Comparison of ENCODE assay signal across 9 mouse cellular contexts in genomic region chr7:45457204-45458060, GRCm38 (mm10). TPM values are rescaled to one million over a fixed set of nuclear protein-coding genes. Genes with fewer than 3 reads are reported as not detected.
DNase-seq lines count a peak whose midpoint lies in the region; ATAC-seq and TF ChIP-seq lines count a peak whose summit lies in the region.
"Had no signal": no experiment of that assay in that cellular context is flagged by ENCODE, and none has a peak within 500 bp of the region (broad histone marks: within the 10 kb centered on the region; RNA-seq: fewer than 3 reads in every experiment).

No protein-coding gene starts in this region.

- ATAC-seq in G1E (ENCODE audit: extremely low read depth, insufficient number of reproducible peaks, low FRiP score, poor library complexity, severe bottlenecking) = peak; percentile 23
- ATAC-seq in forebrain, embryonic 13.5 days = no peak
- ATAC-seq in stomach, embryonic 14.5 days (ENCODE audit: insufficient number of reproducible peaks, insufficient read depth, low FRiP score, low read depth) = no peak

- TF ChIP-seq CTCF in G1E (IDR thresholded peaks at IDR 0.05; ENCODE audit: low read depth, low read length) = no peak
- TF ChIP-seq CTCF in kidney, adult 2 months (conservative IDR thresholded peaks at IDR 0.05; ENCODE audit: insufficient read depth, insufficient read length, low read depth, low read length) = no peak

- peaks cover 54% of the 10 kb centered on the region for H3K4me1 ChIP-seq in G1E (ENCODE audit: insufficient read depth, low read depth, low read length)
- peaks cover 37% of the 10 kb centered on the region for H3K4me1 ChIP-seq in forebrain, embryonic 13.5 days
- H3K4me1 ChIP-seq in kidney, adult 2 months (ENCODE audit: control insufficient read depth, insufficient read depth, low read length) = peaks cover 19% of the 10 kb centered on the region
- peaks cover 29% of the 10 kb centered on the region for H3K4me1 ChIP-seq in stomach, embryonic 14.5 days (ENCODE audit: control insufficient read depth, insufficient read depth, low read length)

- TF ChIP-seq POLR2A in kidney, adult 2 months (IDR thresholded peaks at IDR 0.05; ENCODE audit: low read depth, low read length) = no peak

- peak; percentile 89 for DNase-seq in 416B (ENCODE audit: low read depth)
- peak; percentile 43 for DNase-seq in G1E (ENCODE audit: low spot score)
- DNase-seq in kidney, adult 2 months = peak; percentile 91
- peak; percentile 64 for DNase-seq in lung, postnatal 25 days (ENCODE audit: low spot score)
- DNase-seq in left cerebral cortex, adult 8-10 months (ENCODE audit: low spot score in 2 of 2) = no peak
- DNase-seq in right cerebral cortex, postnatal 25 days = no peak

- H3K27ac ChIP-seq in forebrain, embryonic 13.5 days = peak overlapping the region; percentile 31
- peak overlapping the region; percentile 83 for H3K27ac ChIP-seq in kidney, adult 2 months (ENCODE audit: insufficient read depth, low read depth, low read length)
- no peak overlapping the region; the same call in 1 of the 2 replicates for H3K27ac ChIP-seq in stomach, embryonic 14.5 days (ENCODE audit: low read length)

- 76% methylated on average over 9 of the region's 10 CpGs for WGBS in forebrain, embryonic 13.5 days
- 27% methylated on average over 10 of the region's 10 CpGs for WGBS in kidney, adult 2 months
- 47% methylated on average over 10 of the region's 10 CpGs for WGBS in stomach, embryonic 14.5 days

- peak overlapping the region; percentile 96 for H3K9ac ChIP-seq in forebrain, embryonic 13.5 days
- H3K9ac ChIP-seq in stomach, embryonic 14.5 days (replicated peaks; ENCODE audit: low read depth, low read length) = no peak overlapping the region; the same call in 1 of the 2 replicates

- H3K4me3 ChIP-seq in G1E (ENCODE audit: low read depth, low read length) = peak overlapping the region; percentile 87
- H3K4me3 ChIP-seq in forebrain, embryonic 13.5 days = peak overlapping the region; percentile 92
- H3K4me3 ChIP-seq in kidney, adult 2 months (ENCODE audit: insufficient read depth, low read depth, low read length) = peak overlapping the region; percentile 82
- H3K4me3 ChIP-seq in stomach, embryonic 14.5 days (ENCODE audit: low read depth, low read length) = peak overlapping the region; percentile 81

- no peaks in the 10 kb centered on the region for H3K9me3 ChIP-seq in G1E (replicated peaks)
- H3K9me3 ChIP-seq in forebrain, embryonic 13.5 days (replicated peaks) = no peaks in the 10 kb centered on the region
- H3K9me3 ChIP-seq in stomach, embryonic 14.5 days (ENCODE audit: control insufficient read depth, low read depth, low read length) = no peaks in the 10 kb centered on the region

- peak overlapping the region; percentile 67 for H3K4me2 ChIP-seq in forebrain, embryonic 13.5 days
- peak overlapping the region; percentile 80 for H3K4me2 ChIP-seq in stomach, embryonic 14.5 days (replicated peaks; ENCODE audit: low read depth, low read length)

- H3K36me3 ChIP-seq in G1E (replicated peaks) = peaks cover 89% of the 10 kb centered on the region
- H3K36me3 ChIP-seq in forebrain, embryonic 13.5 days (ENCODE audit: poor library complexity, severe bottlenecking) = peaks cover 63% of the 10 kb centered on the region
- peaks cover 11% of the 10 kb centered on the region for H3K36me3 ChIP-seq in kidney, adult 2 months (ENCODE audit: control insufficient read depth, insufficient read depth, low read length)
- H3K36me3 ChIP-seq in stomach, embryonic 14.5 days (ENCODE audit: control insufficient read depth, insufficient read depth, low read length) = peaks cover 27% of the 10 kb centered on the region

- no peaks in the 10 kb centered on the region; the same call in 1 of the 2 replicates for H3K27me3 ChIP-seq in G1E (ENCODE audit: insufficient read depth, low read length)
- H3K27me3 ChIP-seq in forebrain, embryonic 13.5 days = no peaks in the 10 kb centered on the region
- no peaks in the 10 kb centered on the region for H3K27me3 ChIP-seq in kidney, adult 2 months (replicated peaks; ENCODE audit: control insufficient read depth, insufficient read depth, low read length)
- no peaks in the 10 kb centered on the region for H3K27me3 ChIP-seq in stomach, embryonic 14.5 days (ENCODE audit: control insufficient read depth, insufficient read depth, low read length)

RNA-seq across cellular contexts. Expression of gene Ftl1, which starts 2.3 kb away (rescaled TPM):
- total RNA-seq in G1E (2014; fragmentation: Nextera tagmentation) = 2,893 and 3,214 TPM in 2 replicates
- 4,307 and 4,361 TPM in 2 replicates for total RNA-seq in G1E (2017)
- polyA plus RNA-seq in G1E (2012) = 6,399 and 6,975 TPM in 2 replicates
- 6,730 and 6,791 TPM in 2 replicates for polyA plus RNA-seq in forebrain, embryonic 13.5 days (2015; fragmentation: Nextera tagmentation; extraction: Ambion mirVana)
- polyA plus RNA-seq in kidney, adult 2 months (2012; rRNA removed) = 6,932 and 8,155 TPM in 2 replicates
- 4,275 and 4,681 TPM in 2 replicates for polyA plus RNA-seq in stomach, embryonic 14.5 days (2014; fragmentation: Nextera tagmentation; extraction: Ambion mirVana)
- 100 to 1,000 TPM; 206 to 283 (median 229) TPM for total RNA-seq in left cerebral cortex, adult 8-10 months (2022)

RNA-seq across cellular contexts. Expression of gene Bax, which starts 9.3 kb away (rescaled TPM):
- total RNA-seq in G1E (2014; fragmentation: Nextera tagmentation) = 68.8 and 93.1 TPM in 2 replicates
- 87.2 and 97.2 TPM in 2 replicates for total RNA-seq in G1E (2017)
- polyA plus RNA-seq in G1E (2012) = 287 and 342 TPM in 2 replicates
- polyA plus RNA-seq in forebrain, embryonic 13.5 days (2015; fragmentation: Nextera tagmentation; extraction: Ambion mirVana) = 243 and 272 TPM in 2 replicates
- 104 and 112 TPM in 2 replicates for polyA plus RNA-seq in kidney, adult 2 months (2012; rRNA removed)
- polyA plus RNA-seq in stomach, embryonic 14.5 days (2014; fragmentation: Nextera tagmentation; extraction: Ambion mirVana) = 67.1 and 83.9 TPM in 2 replicates
- total RNA-seq in left cerebral cortex, adult 8-10 months (2022) = 10 to 100 TPM; 57.8 to 78.7 (median 67.0) TPM

RNA-seq across cellular contexts. Expression of gene Ruvbl2, which starts 19.5 kb away (rescaled TPM):
- 255 and 345 TPM in 2 replicates for total RNA-seq in G1E (2014; fragmentation: Nextera tagmentation)
- 139 and 167 TPM in 2 replicates for total RNA-seq in G1E (2017)
- polyA plus RNA-seq in G1E (2012) = 639 and 877 TPM in 2 replicates
- 153 and 173 TPM in 2 replicates for polyA plus RNA-seq in forebrain, embryonic 13.5 days (2015; fragmentation: Nextera tagmentation; extraction: Ambion mirVana)
- polyA plus RNA-seq in kidney, adult 2 months (2012; rRNA removed) = 36.3 and 42.7 TPM in 2 replicates
- 132 and 135 TPM in 2 replicates for polyA plus RNA-seq in stomach, embryonic 14.5 days (2014; fragmentation: Nextera tagmentation; extraction: Ambion mirVana)
- total RNA-seq in left cerebral cortex, adult 8-10 months (2022) = 10 to 100 TPM; 30.0 to 37.5 (median 32.0) TPM

RNA-seq across cellular contexts. Expression of gene Gys1, which starts 22.8 kb away (rescaled TPM):
- 39.4 and 44.8 TPM in 2 replicates for total RNA-seq in G1E (2014; fragmentation: Nextera tagmentation)
- total RNA-seq in G1E (2017) = 18.8 and 22.1 TPM in 2 replicates
- 34.3 and 36.7 TPM in 2 replicates for polyA plus RNA-seq in G1E (2012)
- polyA plus RNA-seq in forebrain, embryonic 13.5 days (2015; fragmentation: Nextera tagmentation; extraction: Ambion mirVana) = 20.9 and 23.0 TPM in 2 replicates
- polyA plus RNA-seq in kidney, adult 2 months (2012; rRNA removed) = 57.4 and 61.2 TPM in 2 replicates
- 32.7 and 35.3 TPM in 2 replicates for polyA plus RNA-seq in stomach, embryonic 14.5 days (2014; fragmentation: Nextera tagmentation; extraction: Ambion mirVana)
- 10 to 100 TPM; 14.7 to 16.4 (median 15.1) TPM for total RNA-seq in left cerebral cortex, adult 8-10 months (2022)

RNA-seq across cellular contexts. Expression of gene Tulp2, which starts 24.2 kb away (rescaled TPM):
- total RNA-seq in G1E (2014; fragmentation: Nextera tagmentation) (0.98 and 1.1 TPM in 2 replicates), G1E (2017) (0.23 and 0.49 TPM in 2 replicates)
- 1.0 and 1.7 TPM in 2 replicates for polyA plus RNA-seq in G1E (2012)
- polyA plus RNA-seq in forebrain, embryonic 13.5 days (2015; fragmentation: Nextera tagmentation; extraction: Ambion mirVana) = 0.11 and 0.22 TPM in 2 replicates
- polyA plus RNA-seq in kidney, adult 2 months (2012; rRNA removed) = 0.20 and 0.46 TPM in 2 replicates
- 1.7 and 2.9 TPM in 2 replicates for polyA plus RNA-seq in stomach, embryonic 14.5 days (2014; fragmentation: Nextera tagmentation; extraction: Ambion mirVana)
- total RNA-seq in left cerebral cortex, adult 8-10 months (2022) = not detected
- total RNA-seq: layer of hippocampus, postnatal 14 days had no signal

Comparison
In these comparisons a context has a peak if more than half of its experiments do, and no peak if none do; other contexts are left out.
1. DNase-seq: peak in 416B (single experiment), G1E (single experiment), kidney, adult 2 months (single experiment) and lung, postnatal 25 days (single experiment); none in left cerebral cortex, adult 8-10 months (0 of 2) and right cerebral cortex, postnatal 25 days (single experiment).
2. Peak in every context shown above with its lines, with median percentiles within 50 percentile points of each other: H3K4me3 ChIP-seq.